Mouse (Mus musculus) adrenal gland, postnatal 25 days (tissue): ENCODE measurements at regions not wholly inside any gene's neighbourhood (a gene's known extent, or its start where the extent isn't known, plus 50 kb on each side); places are given as distances from the start of the nearest gene placed in this dataset.

Experiments
- DNase-seq: peaks from one replicate; pipeline ENCODE4 v3.0.0; 2021; ENCODE audit warnings: mixed read lengths

- DNase-seq = no peak
Measured at GRCm38 (mm10) chr7:36945024-36945815, 247.3 kb downstream of the Tshz3 start.

- DNase-seq = no peak
Measured at GRCm38 (mm10) chr7:36949511-36949910, 251.6 kb downstream of the Tshz3 start.

- DNase-seq = no peak
Measured at GRCm38 (mm10) chr7:36955376-36955775, 257.5 kb downstream of the Tshz3 start.

- no peak for DNase-seq
Measured at GRCm38 (mm10) chr7:36958255-36958654, 260.3 kb downstream of the Tshz3 start.

GRCm38 (mm10) chr7:36971772-36972171 is 273.9 kb downstream of the Tshz3 start:
- no peak for DNase-seq

- DNase-seq = no peak
Measured at GRCm38 (mm10) chr7:36973654-36974320, 275.9 kb downstream of the Tshz3 start.

GRCm38 (mm10) chr7:36974573-36974972 is 276.7 kb downstream of the Tshz3 start:
- no peak for DNase-seq

GRCm38 (mm10) chr7:36975475-36975874 is 277.6 kb downstream of the Tshz3 start:
- DNase-seq = no peak

GRCm38 (mm10) chr7:36977819-36978218 is 279.9 kb downstream of the Tshz3 start:
- no peak for DNase-seq

- no peak for DNase-seq
Measured at GRCm38 (mm10) chr7:36989380-36989779, 291.5 kb downstream of the Tshz3 start.

- no peak for DNase-seq
Measured at GRCm38 (mm10) chr7:37004601-37005000, 306.7 kb downstream of the Tshz3 start.

- DNase-seq = no peak
Measured at GRCm38 (mm10) chr7:37005701-37006100, 307.8 kb downstream of the Tshz3 start.

- DNase-seq = no peak
Measured at GRCm38 (mm10) chr7:37006921-37007320, 309.0 kb downstream of the Tshz3 start.

GRCm38 (mm10) chr7:37011180-37011754 is 313.3 kb downstream of the Tshz3 start:
- DNase-seq = peak; percentile 9

GRCm38 (mm10) chr7:37020078-37020477 is 322.2 kb downstream of the Tshz3 start:
- DNase-seq = no peak

GRCm38 (mm10) chr7:37024501-37025025 is 326.6 kb downstream of the Tshz3 start:
- no peak for DNase-seq

- DNase-seq = no peak
Measured at GRCm38 (mm10) chr7:37064582-37065458, 366.9 kb downstream of the Tshz3 start.

- no peak for DNase-seq
Measured at GRCm38 (mm10) chr7:37077698-37078097, 379.8 kb downstream of the Tshz3 start.

GRCm38 (mm10) chr7:37078140-37078539 is 380.2 kb downstream of the Tshz3 start:
- DNase-seq = no peak

GRCm38 (mm10) chr7:37089726-37090125 is 391.8 kb downstream of the Tshz3 start:
- DNase-seq = no peak

- DNase-seq = no peak
Measured at GRCm38 (mm10) chr7:37092572-37092971, 394.7 kb downstream of the Tshz3 start.

GRCm38 (mm10) chr7:37093721-37094120 is 395.8 kb downstream of the Tshz3 start:
- DNase-seq = no peak
